Mouse (Mus musculus) thymus, postnatal 4 days (tissue): ENCODE measurements around the gene Mfap1a.
A peak's percentile ranks its signal among the peaks of the same experiment; 100 is the strongest.
"Not testable (repeated sequence)": the region's sequence is repeated elsewhere in the genome, so short reads cannot be mapped to it uniquely, and the experiment has no call there.

Experiments
- DNase-seq: peaks from one replicate; pipeline ENCODE4 v3.0.0; 2021

Mfap1a gene

GRCm38 (mm10) chr2:121505942-121506882, at the start of gene Mfap1a, which contains the start of gene Wdr76:
TSS of gene Mfap1a (minus strand) at chr2:121506665.
TSS of gene Wdr76 (plus strand) at chr2:121506723.
- peak; percentile 85 for DNase-seq

GRCm38 (mm10) chr2:121551271-121551670, 44.8 kb upstream of the Mfap1a start:
- DNase-seq = no peak

GRCm38 (mm10) chr2:121549630-121550029, 43.2 kb upstream of the Mfap1a start:
- no peak for DNase-seq

GRCm38 (mm10) chr2:121544829-121545228, 38.4 kb upstream of the Mfap1a start:
- peak; percentile 16 for DNase-seq

GRCm38 (mm10) chr2:121525056-121525455, 18.6 kb upstream of the Mfap1a start:
- DNase-seq = no peak

- DNase-seq = not testable (repeated sequence)
Observed at GRCm38 (mm10) chr2:121522830-121523229, 16.4 kb upstream of the Mfap1a start.

GRCm38 (mm10) chr2:121522006-121522405, 15.5 kb upstream of the Mfap1a start:
- no peak for DNase-seq

GRCm38 (mm10) chr2:121518711-121519110, 12.2 kb upstream of the Mfap1a start:
- DNase-seq = not testable (repeated sequence)

- no peak for DNase-seq
Observed at GRCm38 (mm10) chr2:121518106-121518505, 11.6 kb upstream of the Mfap1a start.

GRCm38 (mm10) chr2:121514211-121514610, 7.7 kb upstream of the Mfap1a start:
- DNase-seq = no peak

- not testable (repeated sequence) for DNase-seq
Observed at GRCm38 (mm10) chr2:121512991-121513765, 6.7 kb upstream of the Mfap1a start.

GRCm38 (mm10) chr2:121511401-121511800, 4.9 kb upstream of the Mfap1a start:
- peak; percentile 12 for DNase-seq

- DNase-seq = peak; percentile 73
Observed at GRCm38 (mm10) chr2:121509584-121509983, 3.1 kb upstream of the Mfap1a start.

- DNase-seq = no peak
Observed at GRCm38 (mm10) chr2:121507951-121508330, 1.5 kb upstream of the Mfap1a start.

GRCm38 (mm10) chr2:121507173-121507950, 897 bp upstream of the Mfap1a start:
- no peak for DNase-seq

- not testable (repeated sequence) for DNase-seq
Observed at GRCm38 (mm10) chr2:121501550-121501949, 4.9 kb downstream of the Mfap1a start.

GRCm38 (mm10) chr2:121484403-121484802, 22.1 kb downstream of the Mfap1a start:
- not testable (repeated sequence) for DNase-seq

- DNase-seq = no peak
Observed at GRCm38 (mm10) chr2:121483576-121483975, 22.9 kb downstream of the Mfap1a start.

GRCm38 (mm10) chr2:121480916-121481315, 25.5 kb downstream of the Mfap1a start:
- not testable (repeated sequence) for DNase-seq

GRCm38 (mm10) chr2:121480498-121480897, 26.0 kb downstream of the Mfap1a start:
- DNase-seq = peak; percentile 60

- no peak for DNase-seq
Observed at GRCm38 (mm10) chr2:121477491-121478266, 28.8 kb downstream of the Mfap1a start.

GRCm38 (mm10) chr2:121475306-121475705, 31.2 kb downstream of the Mfap1a start:
- not testable (repeated sequence) for DNase-seq
